Mouse (Mus musculus) CH12.LX (cell line): ENCODE results near the gene Mad2l2. TPM values are rescaled to one million over a fixed set of nuclear protein-coding genes. Genes with fewer than 3 reads are reported as not detected.

Experiments
- DNase-seq: peaks from one replicate; pipeline ENCODE4 v3.0.0-alpha.2; 2013; ENCODE audit errors: extremely low read depth
- H3K27ac ChIP-seq: 2 replicates; pipeline ENCODE4 v1.5.1; 2012; ENCODE audit warnings: low read depth, mild to moderate bottlenecking, control low read depth, moderate library complexity; ENCODE audit not compliant: insufficient read depth
- H3K27me3 ChIP-seq: replicated peaks from 2 replicates; pipeline ENCODE3; 2012; ENCODE audit warnings: inconsistent platforms
- H3K36me3 ChIP-seq, 2 experiments: replicated peaks in 1 of 2; 2 replicates each; pipeline versions ENCODE3 to v1.6.1; 2012; ENCODE audit warnings: inconsistent platforms in 1 of 2, low read length in 1 of 2, mild to moderate bottlenecking in 1 of 2, mixed read lengths in 1 of 2, moderate library complexity in 1 of 2; ENCODE audit not compliant: control insufficient read depth in 1 of 2, insufficient read depth in 1 of 2
- H3K4me1 ChIP-seq, 2 experiments: 2 replicates each; pipeline ENCODE4 v1.6.1; 2012; ENCODE audit warnings: inconsistent platforms in 1 of 2, moderate library complexity in 1 of 2; ENCODE audit not compliant: insufficient read depth in 2 of 2, control insufficient read depth in 1 of 2
- H3K4me2 ChIP-seq: 2 replicates; pipeline ENCODE4 v1.6.1; 2012; ENCODE audit warnings: low read depth, mild to moderate bottlenecking, control low read depth; ENCODE audit not compliant: poor library complexity, insufficient read depth, severe bottlenecking
- H3K4me3 ChIP-seq, 3 experiments: fragments of 150-350 bp in 1 of 3; sonication (generic) in 1 of 3; replicated peaks in 1 of 3; 2 replicates each; pipeline versions ENCODE3 to v1.5.1; 2011 to 2012; ENCODE audit warnings: low read depth in 2 of 3, low read length in 2 of 3, mild to moderate bottlenecking in 2 of 3, moderate library complexity in 2 of 3, control low read depth in 1 of 3, improper control_type of control experiment in 1 of 3, inconsistent platforms in 1 of 3, mixed read lengths in 1 of 3; ENCODE audit not compliant: poor library complexity in 1 of 3
- H3K79me2 ChIP-seq: replicated peaks from 2 replicates; pipeline ENCODE4 v1.6.1; 2012; ENCODE audit warnings: mild to moderate bottlenecking, moderate library complexity; ENCODE audit not compliant: control insufficient read depth, poor library complexity, insufficient read depth, severe bottlenecking; ENCODE audit errors: extremely low read depth
- H3K9ac ChIP-seq: 2 replicates; pipeline ENCODE4 v1.6.1; 2012; ENCODE audit warnings: low read depth, mild to moderate bottlenecking, control low read depth, moderate library complexity; ENCODE audit not compliant: insufficient read depth
- H3K9me3 ChIP-seq: replicated peaks from 2 replicates; pipeline ENCODE3; 2012; ENCODE audit warnings: low read length, inconsistent platforms, mixed read lengths
- CTCF ChIP-seq, 2 experiments: IDR thresholded peaks in 1 of 2; conservative IDR thresholded peaks in 1 of 2; 2 replicates each; pipeline ENCODE4 v1.5.1; 2011 to 2012; ENCODE audit warnings: low read depth in 2 of 2, low read length in 2 of 2, improper control_type of control experiment in 1 of 2, inconsistent platforms in 1 of 2, mild to moderate bottlenecking in 1 of 2, moderate library complexity in 1 of 2
- ELF1 ChIP-seq: IDR thresholded peaks from 2 replicates; pipeline ENCODE4 v1.6.1; 2014; ENCODE audit warnings: low read depth, mild to moderate bottlenecking, inconsistent platforms, low read length, improper control_type of control experiment
- IRF4 ChIP-seq: IDR thresholded peaks from 2 replicates; pipeline ENCODE4 v1.6.1; 2014; ENCODE audit warnings: low read depth, mild to moderate bottlenecking, inconsistent platforms, low read length, improper control_type of control experiment
- JUN ChIP-seq: IDR thresholded peaks from 2 replicates; pipeline ENCODE4 v1.6.1; 2011; ENCODE audit warnings: low read depth, mild to moderate bottlenecking, low read length, improper control_type of control experiment, moderate library complexity; ENCODE audit not compliant: insufficient read depth
- KAT2A ChIP-seq: IDR thresholded peaks from 2 replicates; pipeline ENCODE4 v1.6.1; 2012; ENCODE audit warnings: low read length, improper control_type of control experiment, inconsistent platforms; ENCODE audit not compliant: insufficient replicate concordance
- MAZ ChIP-seq: IDR thresholded peaks from 2 replicates; pipeline ENCODE4 v1.6.1; 2012; ENCODE audit warnings: low read depth, mild to moderate bottlenecking, inconsistent platforms, low read length, improper control_type of control experiment, moderate library complexity
- MEF2A ChIP-seq: IDR thresholded peaks from 2 replicates; pipeline ENCODE4 v1.6.1; 2014; ENCODE audit warnings: low read depth, mild to moderate bottlenecking, inconsistent platforms, low read length, improper control_type of control experiment, borderline replicate concordance
- MYC ChIP-seq: IDR thresholded peaks from 2 replicates; pipeline ENCODE4 v1.6.1; 2011; ENCODE audit warnings: low read depth, mild to moderate bottlenecking, improper control_type of control experiment, low read length
- PAX5 ChIP-seq: IDR thresholded peaks from 2 replicates; pipeline ENCODE4 v1.6.1; 2012; ENCODE audit warnings: low read length, inconsistent platforms, mixed read lengths
- POLR2A ChIP-seq: IDR thresholded peaks from 2 replicates; pipeline ENCODE4 v1.6.1; 2011; ENCODE audit warnings: low read depth, mild to moderate bottlenecking, improper control_type of control experiment, low read length
- POLR2AphosphoS2 ChIP-seq: IDR thresholded peaks from 2 replicates; pipeline ENCODE4 v1.6.1; 2011; ENCODE audit warnings: low read depth, low read length, improper control_type of control experiment
- RAD21 ChIP-seq: IDR thresholded peaks from 2 replicates; pipeline ENCODE4 v1.6.1; 2011; ENCODE audit warnings: low read depth, mild to moderate bottlenecking, low read length, improper control_type of control experiment, moderate library complexity
- RCOR1 ChIP-seq: conservative IDR thresholded peaks from 2 replicates; pipeline ENCODE4 v1.6.1; 2012; ENCODE audit warnings: low read depth, mild to moderate bottlenecking, inconsistent platforms, low read length, improper control_type of control experiment
- SIN3A ChIP-seq: IDR thresholded peaks from 2 replicates; pipeline ENCODE4 v1.6.1; 2012; ENCODE audit warnings: low read length, improper control_type of control experiment, inconsistent platforms
- TCF12 ChIP-seq: IDR thresholded peaks from 2 replicates; pipeline ENCODE4 v1.6.1; 2014; ENCODE audit warnings: low read depth, mild to moderate bottlenecking, inconsistent platforms, low read length, improper control_type of control experiment
- UBTF ChIP-seq: IDR thresholded peaks from 2 replicates; pipeline ENCODE4 v1.6.1; 2012; ENCODE audit warnings: low read depth, mild to moderate bottlenecking, inconsistent platforms, low read length, improper control_type of control experiment, moderate library complexity
- USF1 ChIP-seq: IDR thresholded peaks from 2 replicates; pipeline ENCODE4 v1.6.1; 2014; ENCODE audit warnings: low read depth, mild to moderate bottlenecking, inconsistent platforms, low read length, improper control_type of control experiment
- ZKSCAN1 ChIP-seq: IDR thresholded peaks from 2 replicates; pipeline ENCODE4 v1.6.1; 2012; ENCODE audit warnings: low read depth, inconsistent platforms, low read length, improper control_type of control experiment, borderline replicate concordance
- dilution Hi-C: fragments of 300-500 bp; cut with MboI; formaldehyde crosslinking; loops from 2 replicates; pipeline ENCODE4 v1.14.3; 2020; ENCODE audit warnings: low sequenced_read_pairs; ENCODE audit not compliant: extremely low pct_unique_long_range_greater_than_20kb, extremely low pct_ligation_motif_present
- in situ Hi-C: fragments of 300-500 bp; cut with MboI; formaldehyde crosslinking; loops from 3 replicates; pipeline ENCODE4 v1.14.3; 2019; ENCODE audit warnings: low sequenced_read_pairs, low pct_ligation_motif_present, low pct_unique_long_range_greater_than_20kb, mixed read lengths
- polyA plus RNA-seq: library from polyadenylated mRNA; unstranded; fragments of >175 nt; gene quantifications from 2 replicates; pipeline ENCODE4 v1.2.1, GENCODE M21; 2012; ENCODE audit warnings: low read depth; ENCODE audit not compliant: insufficient read length
- total RNA-seq, 2 experiments: library from RNA; depleted of rRNA; stranded (reverse); fragments of 300-350 nt in 1 of 2; fragments of >200 nt in 1 of 2; gene quantifications; 2 replicates each; pipeline ENCODE4 v1.2.3; 2012 to 2014

The Mad2l2 gene
- total and polyA plus RNA-seq, 3 experiments = 23.1 to 43.3 (median 36.5) TPM

DNA sequence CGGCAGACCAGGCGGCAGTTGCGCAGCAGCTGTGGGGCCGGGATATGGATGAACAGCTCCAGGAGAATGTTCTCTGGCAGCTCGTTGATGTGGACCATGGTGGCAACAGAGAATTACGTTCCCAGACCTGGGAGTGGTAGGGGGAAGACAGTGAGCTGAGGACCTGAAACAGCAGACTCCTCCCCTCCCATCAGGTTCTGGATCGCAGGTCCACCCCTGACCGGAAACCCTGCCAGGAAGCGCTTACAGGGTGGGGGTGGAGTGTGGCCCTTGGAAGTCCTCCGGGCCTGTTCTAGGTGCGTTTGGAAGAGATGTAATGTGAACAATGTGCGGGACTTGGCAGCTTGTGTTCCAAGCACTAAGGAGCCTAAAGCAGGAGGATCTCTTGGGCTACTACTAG is 19.4 kb downstream of the Mad2l2 start:
- H3K4me3 ChIP-seq = no peak overlapping the region
- H3K4me2 ChIP-seq = no peak overlapping the region
- H3K79me2 ChIP-seq = no peaks in the 10 kb centered on the region
- H3K9ac ChIP-seq = no peak overlapping the region
- in situ Hi-C loops (no loop called here), dilution Hi-C loops (no loop called here)
- no peak for DNase-seq
- H3K27ac ChIP-seq = no peak overlapping the region
- H3K9me3 ChIP-seq = no peaks in the 10 kb centered on the region
- H3K27me3 ChIP-seq = no peaks in the 10 kb centered on the region
- no peak for TF ChIP-seq RAD21
- no peak for TF ChIP-seq POLR2A
- no peak for TF ChIP-seq UBTF
- TF ChIP-seq JUN = no peak
- no peak for TF ChIP-seq SIN3A
- TF ChIP-seq POLR2AphosphoS2 = no peak
- TF ChIP-seq TCF12 = no peak
- TF ChIP-seq KAT2A = no peak
- no peak for TF ChIP-seq ZKSCAN1
- TF ChIP-seq PAX5 = no peak
- TF ChIP-seq MAZ = no peak
- no peak for TF ChIP-seq RCOR1
- no peak for TF ChIP-seq MYC
- TF ChIP-seq MEF2A = no peak
- no peak for TF ChIP-seq IRF4
- TF ChIP-seq CTCF (conservative IDR thresholded peaks at IDR 0.05 in 1 of 2, IDR thresholded peaks at IDR 0.05 in 1 of 2; ENCODE audit: low read depth in 2 of 2, low read length in 2 of 2) = no peak
- TF ChIP-seq USF1 = no peak
- H3K4me1 ChIP-seq = peaks cover 0 to 5% of the 10 kb centered on the region in 2 experiments; a peak in 2 of 4 replicates
- peaks cover 32 to 58% of the 10 kb centered on the region in 2 experiments for H3K36me3 ChIP-seq

DNA sequence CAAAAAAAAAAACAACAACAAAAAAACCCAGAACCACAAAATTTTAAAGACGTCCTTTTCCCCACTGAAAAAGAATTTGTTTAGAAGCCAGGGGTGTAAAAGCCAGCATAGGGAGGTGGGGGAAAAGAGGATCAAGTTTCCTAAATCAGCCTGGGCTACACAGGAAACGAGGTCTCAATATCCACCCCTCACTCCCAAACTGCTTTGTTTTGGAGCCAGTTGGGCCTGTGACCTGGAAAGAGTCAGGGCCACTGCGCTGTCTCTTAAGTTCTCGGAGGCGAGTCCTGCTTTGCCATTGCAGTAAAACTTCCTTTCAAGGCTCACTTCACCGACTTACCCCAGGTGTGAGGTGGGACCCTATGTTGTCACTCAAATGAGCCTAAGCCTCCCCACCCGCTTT is 20.1 kb downstream of the Mad2l2 start:
- peaks cover 28 to 51% of the 10 kb centered on the region in 2 experiments for H3K36me3 ChIP-seq
- in situ Hi-C loops (loop anchor here (5.0 to 25.0 kb wide), 3 partner anchors 33 to 462 kb away; partner anchors contain the start of gene Masp2), dilution Hi-C loops (no loop called here)
- H3K4me2 ChIP-seq = no peak overlapping the region
- H3K27me3 ChIP-seq = no peaks in the 10 kb centered on the region
- H3K9me3 ChIP-seq = no peaks in the 10 kb centered on the region
- no peak for TF ChIP-seq ELF1
- TF ChIP-seq, all 38 proteins: peak for 0
- no peak overlapping the region for H3K9ac ChIP-seq
- H3K4me1 ChIP-seq = peaks cover 0 to 5% of the 10 kb centered on the region in 2 experiments; a peak in 2 of 4 replicates
- no peak overlapping the region for H3K4me3 ChIP-seq
- no peak overlapping the region for H3K27ac ChIP-seq
- H3K79me2 ChIP-seq = no peaks in the 10 kb centered on the region
- no peak for DNase-seq
